Mouse (Mus musculus) c-Kit-positive CD71-positive TER-119-negative erythroid progenitor cells, embryonic 14.5 days (primary cell): ENCODE results near the gene Casp9.

Source experiments
- DNase-seq: peaks from one replicate; pipeline ENCODE4 v3.0.0-alpha.2; 2013; ENCODE audit warnings: low read depth

Casp9 gene

GRCm38 (mm10) chr4:141817706-141818105 is 24.3 kb downstream of the Casp9 start:
- no peak for DNase-seq

GRCm38 (mm10) chr4:141818861-141819260 is 25.4 kb downstream of the Casp9 start:
- no peak for DNase-seq

GRCm38 (mm10) chr4:141819316-141819715 is 25.9 kb downstream of the Casp9 start:
- DNase-seq = no peak

- no peak for DNase-seq
Observed at GRCm38 (mm10) chr4:141821178-141821577, 27.8 kb downstream of the Casp9 start.

GRCm38 (mm10) chr4:141822089-141822488 is 28.7 kb downstream of the Casp9 start:
- no peak for DNase-seq

- peak; percentile 82 for DNase-seq
Observed at GRCm38 (mm10) chr4:141822979-141823378, 29.6 kb downstream of the Casp9 start.

GRCm38 (mm10) chr4:141826060-141826459 is 32.6 kb downstream of the Casp9 start, which contains the start of gene Cela2a:
Cela2a (minus strand) TSS chr4:141826160.
- DNase-seq = no peak

- DNase-seq = no peak
Observed at GRCm38 (mm10) chr4:141827401-141827800, 34.0 kb downstream of the Casp9 start.

GRCm38 (mm10) chr4:141828177-141828576 is 34.8 kb downstream of the Casp9 start:
- no peak for DNase-seq

GRCm38 (mm10) chr4:141830381-141830780 is 37.0 kb downstream of the Casp9 start:
- no peak for DNase-seq

GRCm38 (mm10) chr4:141831361-141831760 is 37.9 kb downstream of the Casp9 start:
- no peak for DNase-seq

- DNase-seq = no peak
Observed at GRCm38 (mm10) chr4:141833911-141834310, 40.5 kb downstream of the Casp9 start.

- DNase-seq = no peak
Observed at GRCm38 (mm10) chr4:141834536-141835095, 41.2 kb downstream of the Casp9 start.

GRCm38 (mm10) chr4:141845999-141846398 is 52.6 kb downstream of the Casp9 start, which contains the start of gene Ctrc:
Ctrc (minus strand) TSS chr4:141846359.
- no peak for DNase-seq

GRCm38 (mm10) chr4:141853437-141853836 is 60.0 kb downstream of the Casp9 start:
- no peak for DNase-seq

- peak; percentile 55 for DNase-seq
Observed at GRCm38 (mm10) chr4:141857422-141857930, 64.1 kb downstream of the Casp9 start.

GRCm38 (mm10) chr4:141858501-141858900 is 65.1 kb downstream of the Casp9 start:
- no peak for DNase-seq

GRCm38 (mm10) chr4:141859351-141859750 is 65.9 kb downstream of the Casp9 start:
- no peak for DNase-seq

GRCm38 (mm10) chr4:141860246-141860841 is 66.9 kb downstream of the Casp9 start:
- DNase-seq = no peak

- no peak for DNase-seq
Observed at GRCm38 (mm10) chr4:141861591-141862295, 68.3 kb downstream of the Casp9 start.

GRCm38 (mm10) chr4:141862867-141863266 is 69.5 kb downstream of the Casp9 start:
- no peak for DNase-seq

GRCm38 (mm10) chr4:141863726-141864280 is 70.4 kb downstream of the Casp9 start:
- no peak for DNase-seq

- no peak for DNase-seq
Observed at GRCm38 (mm10) chr4:141864506-141864905, 71.1 kb downstream of the Casp9 start.
